Mouse (Mus musculus) G1E (cell line): ENCODE data around the gene Mcoln3.

Experiments used
- CTCF ChIP-seq: IDR thresholded peaks from 2 replicates; pipeline ENCODE4 v1.5.1; 2012; ENCODE audit warnings: low read depth, low read length, inconsistent platforms, mixed read lengths
- POLR2AphosphoS5 ChIP-seq: IDR thresholded peaks from 2 replicates; pipeline ENCODE4 v1.6.1; 2012; ENCODE audit warnings: low read depth, low read length, inconsistent platforms; ENCODE audit not compliant: insufficient replicate concordance
- TAL1 ChIP-seq: conservative IDR thresholded peaks from 2 replicates; pipeline ENCODE4 v1.6.1; 2012; ENCODE audit warnings: low read depth, low read length, inconsistent platforms, mixed read lengths

GRCm38 (mm10) chr3:146122125-146122420 is 4.8 kb downstream of the Mcoln3 start:
- TF ChIP-seq CTCF: no peak
- no peak for TF ChIP-seq POLR2AphosphoS5
- no peak for TF ChIP-seq TAL1
